Mouse (Mus musculus) MEL (cell line): ENCODE results near the gene Ankfn1. TPM values are rescaled to one million over a fixed set of nuclear protein-coding genes. Genes with fewer than 3 reads are reported as not detected.

Source experiments
- DNase-seq: peaks from one replicate; pipeline ENCODE4 v3.0.0; 2011; ENCODE audit warnings: low read depth, low spot score
- H3K27ac ChIP-seq: 2 replicates; pipeline ENCODE4 v1.5.1; 2012; ENCODE audit warnings: low read depth, mild to moderate bottlenecking, control low read depth, low read length, moderate library complexity; ENCODE audit not compliant: control insufficient read depth
- H3K27me3 ChIP-seq, 2 experiments: fragments of 150-350 bp in 1 of 2; sonication (generic) in 1 of 2; 2 replicates each; pipeline ENCODE4 v1.6.1; 2012; ENCODE audit warnings: low read length in 2 of 2, mild to moderate bottlenecking in 2 of 2, improper control_type of control experiment in 1 of 2, moderate library complexity in 1 of 2; ENCODE audit not compliant: insufficient read depth in 2 of 2, control insufficient read depth in 1 of 2
- H3K36me3 ChIP-seq, 2 experiments: 2 replicates each; pipeline ENCODE4 v1.6.1; 2012 to 2014; ENCODE audit warnings: low read length in 2 of 2, improper control_type of control experiment in 1 of 2, inconsistent platforms in 1 of 2, mild to moderate bottlenecking in 1 of 2; ENCODE audit not compliant: insufficient read depth in 2 of 2, control insufficient read depth in 1 of 2
- H3K4me1 ChIP-seq, 2 experiments: fragments of 150-350 bp in 1 of 2; sonication (generic) in 1 of 2; 2 replicates each; pipeline ENCODE4 v1.6.1; 2012; ENCODE audit warnings: low read length in 2 of 2, improper control_type of control experiment in 1 of 2, mild to moderate bottlenecking in 1 of 2; ENCODE audit not compliant: insufficient read depth in 2 of 2, control insufficient read depth in 1 of 2
- H3K4me3 ChIP-seq, 2 experiments: fragments of 150-350 bp in 1 of 2; sonication (generic) in 1 of 2; 2 replicates each; pipeline ENCODE4 v1.5.1; 2012; ENCODE audit warnings: low read depth in 2 of 2, low read length in 2 of 2, mild to moderate bottlenecking in 2 of 2, moderate library complexity in 2 of 2, control low read depth in 1 of 2, improper control_type of control experiment in 1 of 2; ENCODE audit not compliant: control insufficient read depth in 1 of 2, insufficient read depth in 1 of 2
- H3K79me2 ChIP-seq: 2 replicates; pipeline ENCODE4 v1.6.1; 2012; ENCODE audit warnings: mild to moderate bottlenecking, low read length, moderate library complexity; ENCODE audit not compliant: control insufficient read depth, poor library complexity, insufficient read depth
- H3K9ac ChIP-seq: 2 replicates; pipeline ENCODE4 v1.6.1; 2012; ENCODE audit warnings: low read depth, mild to moderate bottlenecking, control low read depth, low read length, moderate library complexity; ENCODE audit not compliant: control insufficient read depth, poor library complexity, severe bottlenecking
- H3K9me3 ChIP-seq: fragments of 150-350 bp; sonication (generic); replicated peaks from 2 replicates; pipeline ENCODE4 v1.6.1; 2012; ENCODE audit warnings: mild to moderate bottlenecking, low read length, improper control_type of control experiment, moderate library complexity; ENCODE audit not compliant: insufficient read depth
- BHLHE40 ChIP-seq: IDR thresholded peaks from 2 replicates; pipeline ENCODE4 v1.6.1; 2012; ENCODE audit warnings: low read depth, mild to moderate bottlenecking, inconsistent platforms, low read length, improper control_type of control experiment, borderline replicate concordance
- CHD2 ChIP-seq: IDR thresholded peaks from 2 replicates; pipeline ENCODE4 v1.6.1; 2011; ENCODE audit warnings: low read length, improper control_type of control experiment
- GATA1 ChIP-seq: IDR thresholded peaks from 2 replicates; pipeline ENCODE4 v1.6.1; 2011; ENCODE audit warnings: low read depth, low read length, improper control_type of control experiment
- JUND ChIP-seq: IDR thresholded peaks from 2 replicates; pipeline ENCODE4 v1.6.1; 2011; ENCODE audit warnings: low read depth, mild to moderate bottlenecking, improper control_type of control experiment, low read length
- KAT2A ChIP-seq: conservative IDR thresholded peaks from 2 replicates; pipeline ENCODE4 v1.6.1; 2012; ENCODE audit warnings: low read depth, low read length, improper control_type of control experiment, inconsistent platforms
- MAFK ChIP-seq: IDR thresholded peaks from 2 replicates; pipeline ENCODE4 v1.6.1; 2011; ENCODE audit warnings: low read depth, mild to moderate bottlenecking, low read length, improper control_type of control experiment, borderline replicate concordance
- MAX ChIP-seq: IDR thresholded peaks from 2 replicates; pipeline ENCODE4 v1.6.1; 2011; ENCODE audit warnings: low read length, improper control_type of control experiment
- MAZ ChIP-seq: IDR thresholded peaks from 2 replicates; pipeline ENCODE4 v1.6.1; 2012; ENCODE audit warnings: low read depth, mild to moderate bottlenecking, inconsistent platforms, low read length, improper control_type of control experiment
- MXI1 ChIP-seq: IDR thresholded peaks from 2 replicates; pipeline ENCODE4 v1.6.1; 2011; ENCODE audit warnings: mild to moderate bottlenecking, low read depth, low read length, improper control_type of control experiment
- POLR2A ChIP-seq, 2 experiments: IDR thresholded peaks; 2 replicates each; pipeline ENCODE4 v1.6.1; 2011 to 2012; ENCODE audit warnings: low read length in 2 of 2, mild to moderate bottlenecking in 2 of 2, control low read depth in 1 of 2, improper control_type of control experiment in 1 of 2, low read depth in 1 of 2, moderate library complexity in 1 of 2; ENCODE audit not compliant: control insufficient read depth in 1 of 2, insufficient read depth in 1 of 2, poor library complexity in 1 of 2
- POLR2AphosphoS2 ChIP-seq: IDR thresholded peaks from 2 replicates; pipeline ENCODE4 v1.6.1; 2011; ENCODE audit warnings: low read length, improper control_type of control experiment
- RCOR1 ChIP-seq: IDR thresholded peaks from 2 replicates; pipeline ENCODE4 v1.6.1; 2012; ENCODE audit warnings: low read depth, mild to moderate bottlenecking, inconsistent platforms, low read length, improper control_type of control experiment
- SMC3 ChIP-seq: IDR thresholded peaks from 2 replicates; pipeline ENCODE4 v1.6.1; 2011; ENCODE audit warnings: low read depth, low read length, improper control_type of control experiment
- TAL1 ChIP-seq: IDR thresholded peaks from 2 replicates; pipeline ENCODE4 v1.6.1; 2012; ENCODE audit warnings: mild to moderate bottlenecking, inconsistent platforms, low read length, moderate library complexity, mixed read lengths
- TBP ChIP-seq: IDR thresholded peaks from 2 replicates; pipeline ENCODE4 v1.8.0; 2011; ENCODE audit warnings: low read depth, low read length, improper control_type of control experiment
- TCF12 ChIP-seq: IDR thresholded peaks from 2 replicates; pipeline ENCODE4 v1.6.1; 2014; ENCODE audit warnings: low read depth, mild to moderate bottlenecking, inconsistent platforms, low read length, improper control_type of control experiment, moderate library complexity
- USF2 ChIP-seq, 2 experiments: IDR thresholded peaks; 2 replicates each; pipeline ENCODE4 v1.6.1; 2011 to 2012; ENCODE audit warnings: improper control_type of control experiment in 2 of 2, low read length in 2 of 2, borderline replicate concordance in 1 of 2, inconsistent platforms in 1 of 2, low read depth in 1 of 2, mild to moderate bottlenecking in 1 of 2; ENCODE audit not compliant: insufficient read depth in 1 of 2
- ZC3H11A ChIP-seq: IDR thresholded peaks from 2 replicates; pipeline ENCODE4 v1.6.1; 2012; ENCODE audit warnings: low read depth, mild to moderate bottlenecking, inconsistent platforms, low read length, improper control_type of control experiment
- ZKSCAN1 ChIP-seq: IDR thresholded peaks from 2 replicates; pipeline ENCODE4 v1.6.1; 2012; ENCODE audit warnings: low read depth, mild to moderate bottlenecking, inconsistent platforms, low read length, improper control_type of control experiment, moderate library complexity
- ZMIZ1 ChIP-seq: IDR thresholded peaks from 2 replicates; pipeline ENCODE4 v1.6.1; 2012; ENCODE audit warnings: low read depth, mild to moderate bottlenecking, inconsistent platforms, low read length, improper control_type of control experiment, moderate library complexity
- polyA plus RNA-seq, 2 experiments: library from polyadenylated mRNA; stranded (reverse) in 1 of 2; unstranded in 1 of 2; fragments of >175 nt in 1 of 2; fragments of >200 nt in 1 of 2; gene quantifications; 2 replicates each; pipeline versions ENCODE4 v1.2.1 to v1.2.4; 2012; ENCODE audit warnings: low replicate concordance in 2 of 2, low read depth in 1 of 2; ENCODE audit not compliant: insufficient read length in 2 of 2, insufficient read depth in 1 of 2, missing spikeins in 1 of 2
- total RNA-seq: library from RNA; depleted of rRNA; stranded (reverse); fragments of 300-350 nt; gene quantifications from 2 replicates; pipeline ENCODE4 v1.2.3, GENCODE M21; 2012

Gene Ankfn1
- total and polyA plus RNA-seq, 3 experiments, result not detected

GRCm38 (mm10) chr11:89619955-89620354, 157.5 kb downstream of the Ankfn1 start:
- TF ChIP-seq JUND (no peak), BHLHE40 (no peak), POLR2A (IDR thresholded peaks at IDR 0.05; ENCODE audit: control insufficient read depth in 1 of 2, insufficient read depth in 1 of 2, low read depth in 1 of 2, low read length in 2 of 2, poor library complexity in 1 of 2) (no peak), POLR2AphosphoS2 (no peak), MAX (no peak), KAT2A (no peak), TAL1 (no peak), ZKSCAN1 (no peak), GATA1 (no peak), TBP (no peak)
- Histone ChIP-seq H3K79me2 (no peaks in the 10 kb centered on the region), H3K27me3 (no peaks in the 10 kb centered on the region), H3K4me3 (no peak overlapping the region), H3K9me3 (no peaks in the 10 kb centered on the region), H3K36me3 (no peaks in the 10 kb centered on the region), H3K4me1 (no peaks in the 10 kb centered on the region), H3K9ac (no peak overlapping the region), H3K27ac (no peak overlapping the region)
- no peak for DNase-seq

- no peak overlapping the region for H3K27ac ChIP-seq
- no peak overlapping the region for H3K4me3 ChIP-seq
- TF ChIP-seq TAL1 (no peak), TCF12 (no peak), CHD2 (no peak), POLR2A (IDR thresholded peaks at IDR 0.05; ENCODE audit: control insufficient read depth in 1 of 2, insufficient read depth in 1 of 2, low read depth in 1 of 2, low read length in 2 of 2, poor library complexity in 1 of 2) (no peak), ZC3H11A (no peak), ZMIZ1 (no peak)
- H3K36me3 ChIP-seq, result no peaks in the 10 kb centered on the region
- H3K9me3 ChIP-seq, result no peaks in the 10 kb centered on the region
- H3K27me3 ChIP-seq, result no peaks in the 10 kb centered on the region
- H3K9ac ChIP-seq, result no peak overlapping the region
- no peak for DNase-seq
- H3K4me1 ChIP-seq, result no peaks in the 10 kb centered on the region
- no peaks in the 10 kb centered on the region for H3K79me2 ChIP-seq
Measured at GRCm38 (mm10) chr11:89615806-89616205, 161.6 kb downstream of the Ankfn1 start.

GRCm38 (mm10) chr11:89611596-89611995, 165.9 kb downstream of the Ankfn1 start:
- H3K9ac ChIP-seq, result no peak overlapping the region

More at GRCm38 (mm10) chr11:89611596-89611995, 165.9 kb downstream of the Ankfn1 start:
- Histone ChIP-seq H3K27me3 (no peaks in the 10 kb centered on the region), H3K9me3 (no peaks in the 10 kb centered on the region), H3K27ac (no peak overlapping the region), H3K36me3 (no peaks in the 10 kb centered on the region), H3K4me3 (no peak overlapping the region), H3K4me1 (no peaks in the 10 kb centered on the region), H3K79me2 (no peaks in the 10 kb centered on the region)
- TF ChIP-seq MAX (no peak), SMC3 (no peak), USF2 (IDR thresholded peaks at IDR 0.05; ENCODE audit: borderline replicate concordance in 1 of 2, insufficient read depth in 1 of 2, low read depth in 1 of 2, low read length in 2 of 2) (no peak), MAFK (no peak), MAZ (no peak), TAL1 (no peak), RCOR1 (no peak), MXI1 (no peak), TBP (no peak), ZC3H11A (no peak)
- DNase-seq, result no peak
